Mouse (Mus musculus) frontal cortex, adult 2 months (tissue): ENCODE measurements around the gene Mrpl11. TPM values are rescaled to one million over a fixed set of nuclear protein-coding genes. Genes with fewer than 3 reads are reported as not detected.
"Not testable (repeated sequence)": the region's sequence is repeated elsewhere in the genome, so short reads cannot be mapped to it uniquely, and the experiment has no call there.

Experiments used
- DNase-seq, 2 experiments: peaks; one replicate each; pipeline ENCODE4 v3.0.0; 2022; ENCODE audit warnings: low spot score in 1 of 2; ENCODE audit errors: extremely low spot score in 1 of 2
- polyA plus RNA-seq: library from polyadenylated mRNA; depleted of rRNA; stranded (reverse); fragments of >200 nt; gene quantifications from 2 replicates; pipeline ENCODE4 v1.2.3, GENCODE M21; 2012; rRNA removed

Mrpl11 gene
- polyA plus RNA-seq, 1 experiment: 64.9 TPM

- DNase-seq: no peak
Observed at GRCm38 (mm10) chr19:4992371-4992770, 30.4 kb downstream of the Mrpl11 start.

- peak; percentile 93 to 94 for DNase-seq
Observed at GRCm38 (mm10) chr19:4992904-4993303, 31.0 kb downstream of the Mrpl11 start.

- peak; percentile 93 to 95 for DNase-seq
Observed at GRCm38 (mm10) chr19:4994043-4994442, 32.1 kb downstream of the Mrpl11 start.

DNA sequence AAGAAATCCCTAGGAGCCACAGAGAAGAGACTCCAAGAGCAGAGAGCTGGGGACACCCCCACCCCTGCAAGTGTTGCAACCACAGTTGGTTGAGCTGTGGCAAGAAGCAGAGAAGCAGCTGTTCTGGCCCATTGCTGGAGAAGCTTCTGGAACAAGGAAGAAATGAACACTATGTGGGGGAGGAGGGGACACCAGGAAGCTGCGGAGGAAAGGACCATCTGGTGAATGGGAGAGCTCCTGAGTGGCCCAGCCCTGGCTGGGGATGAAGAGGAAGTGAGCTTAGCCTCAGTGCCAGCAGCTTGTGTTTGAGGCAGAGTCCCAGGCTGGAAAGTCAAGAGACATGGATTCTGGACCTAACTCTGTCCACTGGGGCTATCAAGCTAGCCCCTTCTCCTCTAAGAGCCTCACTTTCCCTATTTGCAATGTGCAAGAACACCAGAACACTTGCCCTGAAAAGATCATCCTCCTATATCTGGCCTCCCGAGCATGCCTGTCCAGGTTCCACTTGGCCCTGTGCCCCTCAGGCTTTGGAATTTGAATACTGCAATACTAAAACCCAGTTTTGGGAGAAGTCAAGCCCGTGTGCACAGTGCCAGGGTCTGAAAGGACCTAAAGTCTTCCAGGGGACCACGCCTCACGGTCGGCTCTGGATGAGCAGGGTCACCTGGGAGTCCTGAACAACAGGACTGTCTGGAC is 37.6 kb downstream of the Mrpl11 start:
- DNase-seq: peak; percentile 71 to 81

DNA sequence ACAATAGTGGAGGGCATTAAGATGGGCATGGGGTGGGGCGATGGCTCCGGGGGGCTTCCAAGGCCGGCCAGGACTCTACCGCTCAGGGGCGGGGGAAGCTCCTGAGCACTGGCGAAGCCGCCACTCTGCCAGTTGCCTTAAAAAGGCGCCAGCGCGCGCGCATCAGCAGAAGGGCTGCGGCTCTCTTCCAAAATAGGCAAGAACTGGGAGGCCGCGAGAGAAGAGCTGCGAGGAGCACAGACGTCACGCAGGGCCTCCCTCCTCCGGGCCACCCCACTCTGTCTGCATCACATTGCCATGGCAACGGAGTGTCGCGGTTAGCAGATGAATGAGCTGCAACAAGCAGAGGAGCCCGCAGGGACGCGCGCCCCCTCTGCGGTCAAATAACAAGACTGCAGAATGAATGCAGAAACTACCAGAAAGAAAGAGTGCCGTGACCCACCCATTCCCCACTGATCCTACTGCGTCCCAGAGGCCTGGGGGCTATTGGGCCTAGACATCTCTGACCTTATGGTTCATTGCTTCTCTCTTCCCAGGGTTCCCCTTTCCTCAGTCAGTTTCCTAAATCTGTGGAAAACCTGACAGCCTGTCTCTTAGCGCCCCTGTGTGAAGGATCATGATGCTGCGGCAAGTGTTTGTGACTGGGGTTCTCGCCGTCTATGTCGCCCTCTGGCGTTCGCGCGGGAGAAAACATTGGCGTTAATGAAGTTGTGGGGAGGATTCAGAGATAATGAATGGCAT is 39.9 kb downstream of the Mrpl11 start:
- peak; percentile 97 for DNase-seq

DNA sequence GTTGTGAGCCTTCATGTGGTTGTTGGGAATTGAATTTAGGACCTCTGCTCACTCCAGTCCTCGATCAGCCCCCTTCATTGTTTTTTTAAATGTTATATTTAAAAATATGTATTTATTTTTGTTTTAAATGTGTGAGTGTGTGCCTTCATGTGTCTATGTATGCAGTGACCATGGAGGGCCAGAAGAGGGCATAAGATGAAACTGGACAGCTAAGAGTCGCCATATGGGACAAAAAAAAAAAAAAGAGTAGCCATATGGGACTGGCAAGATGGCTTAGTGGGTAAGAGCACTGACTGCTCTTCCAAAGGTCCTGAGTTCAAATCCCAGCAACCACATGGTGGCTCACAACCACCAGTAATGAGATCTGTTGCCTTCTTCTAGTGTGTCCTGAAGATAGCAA is 41.7 kb downstream of the Mrpl11 start:
- not testable (repeated sequence) for DNase-seq

DNA sequence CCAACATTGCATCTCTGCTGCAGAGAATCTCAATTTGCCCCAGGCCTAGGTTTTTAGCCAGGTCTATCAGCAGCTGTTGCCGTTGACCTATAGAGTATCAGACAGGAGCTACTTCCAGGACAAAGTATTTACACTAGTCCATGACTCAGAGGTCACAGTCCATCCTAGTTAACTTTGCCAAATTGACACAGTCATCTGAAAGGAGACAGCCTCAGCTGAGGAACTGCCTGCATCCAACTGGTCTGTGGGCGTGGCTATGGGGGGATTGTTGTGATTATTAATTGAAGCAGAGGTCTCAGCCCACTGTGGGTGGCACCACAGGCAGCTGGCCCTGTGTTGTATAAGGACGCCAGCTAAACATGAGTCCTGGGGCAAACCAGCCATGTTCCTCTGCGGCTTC is 43.0 kb downstream of the Mrpl11 start:
- no peak for DNase-seq

DNA sequence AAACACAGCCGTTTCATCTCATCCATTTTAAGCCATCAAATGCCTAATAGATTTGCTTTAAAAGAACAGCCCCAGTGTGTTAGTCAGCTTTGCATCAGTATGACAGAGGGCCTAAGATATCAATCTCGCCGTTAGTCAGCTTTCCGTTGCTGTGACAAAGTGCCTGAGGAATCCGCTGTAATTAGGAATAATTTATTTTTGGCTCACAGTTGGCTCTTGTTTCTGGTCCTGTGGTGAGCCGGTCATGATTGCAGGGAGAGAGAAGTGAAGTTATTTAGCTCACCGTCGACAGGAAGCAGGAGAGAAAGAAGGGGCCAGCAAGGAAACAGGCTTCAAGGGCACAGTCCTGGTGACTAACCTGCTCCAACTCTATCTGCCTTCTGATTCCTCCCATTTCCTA is 51.2 kb downstream of the Mrpl11 start:
- no peak for DNase-seq

DNA sequence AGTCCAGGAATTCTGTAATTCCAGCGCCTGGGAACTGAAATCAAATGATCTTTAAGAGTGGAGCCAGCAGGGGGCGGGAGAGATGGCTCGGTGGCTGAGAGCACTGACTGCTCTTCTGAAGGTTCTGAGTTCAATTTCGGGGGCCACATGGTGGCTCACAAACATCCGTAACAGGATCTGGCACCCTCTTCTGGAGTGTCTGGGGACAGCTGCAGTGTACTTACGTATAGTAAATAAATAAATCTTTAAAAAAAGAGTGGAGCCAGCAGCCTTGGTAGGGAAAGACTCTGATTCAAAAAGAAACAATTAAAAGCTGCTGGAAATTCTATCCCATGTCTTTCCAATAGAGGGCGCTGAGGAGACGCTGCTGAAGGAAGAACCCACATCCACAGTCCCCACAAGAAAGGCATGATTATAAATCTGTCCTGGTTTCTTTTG is 53.0 kb downstream of the Mrpl11 start:
- DNase-seq: peak in 1 of 2 experiments; percentile 70

DNA sequence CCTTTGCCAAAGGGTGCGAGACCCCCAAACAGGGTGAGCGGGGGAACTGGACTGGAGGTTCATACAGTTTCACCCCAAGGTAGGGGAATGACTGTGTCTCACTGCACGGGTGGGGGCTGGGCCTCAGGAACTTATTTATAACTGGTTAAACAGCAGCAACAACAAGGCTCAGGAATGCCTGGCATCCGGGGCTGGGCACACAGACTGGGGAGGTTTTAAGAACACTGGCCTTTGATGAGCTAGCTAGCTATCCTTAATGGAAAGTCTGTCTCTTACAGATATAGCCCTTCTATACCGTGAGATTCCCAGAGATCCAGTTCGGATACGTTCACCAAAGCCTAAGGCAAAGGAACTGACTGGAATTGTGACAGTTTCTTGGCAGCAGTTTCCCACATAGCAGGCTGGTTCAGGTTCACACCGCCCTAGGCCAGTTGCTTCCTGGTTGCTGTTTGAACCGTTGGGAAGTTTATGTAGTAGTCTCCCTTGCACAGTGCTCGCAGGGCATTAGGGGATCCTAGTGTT is 54.3 kb downstream of the Mrpl11 start:
- DNase-seq: no peak

Other genes starting within 250 kb of the Mrpl11 start
- 24.3 and 25.3 TPM in 2 replicates for gene Rbm4b, start 205.7 kb upstream of the Mrpl11 start, polyA plus RNA-seq
- gene Rbm4, start 168.2 kb upstream of the Mrpl11 start, polyA plus RNA-seq: 64.7 and 65.5 TPM in 2 replicates
- 15.3 and 16.3 TPM in 2 replicates for gene Gm21992, start 150.5 kb upstream of the Mrpl11 start, polyA plus RNA-seq
- 26.8 and 28.0 TPM in 2 replicates for gene Rbm14, start 150.5 kb upstream of the Mrpl11 start, polyA plus RNA-seq
- 52.4 and 58.4 TPM in 2 replicates for gene Ccs, start 122.8 kb upstream of the Mrpl11 start, polyA plus RNA-seq
- 1.6 and 1.9 TPM in 2 replicates for gene Ccdc87, start 122.8 kb upstream of the Mrpl11 start, polyA plus RNA-seq
- gene Ctsf, start 107.0 kb upstream of the Mrpl11 start, polyA plus RNA-seq: 138 and 145 TPM in 2 replicates
- 0.76 and 1.2 TPM in 2 replicates for gene Actn3, start 84.2 kb upstream of the Mrpl11 start, polyA plus RNA-seq
- gene Zdhhc24, start 83.5 kb upstream of the Mrpl11 start, polyA plus RNA-seq: 40.9 and 41.3 TPM in 2 replicates
- gene Bbs1, start 55.5 kb upstream of the Mrpl11 start, polyA plus RNA-seq: 32.7 and 36.4 TPM in 2 replicates
- gene Dpp3, start 33.9 kb upstream of the Mrpl11 start, polyA plus RNA-seq: 45.7 and 46.2 TPM in 2 replicates
- 13.7 and 15.0 TPM in 2 replicates for gene Peli3, start 19.0 kb upstream of the Mrpl11 start, polyA plus RNA-seq
- 19.8 and 36.8 TPM in 2 replicates for gene Npas4, start 28.2 kb downstream of the Mrpl11 start, polyA plus RNA-seq
- 23.2 and 26.5 TPM in 2 replicates for gene Slc29a2, start 61.7 kb downstream of the Mrpl11 start, polyA plus RNA-seq
- gene B4gat1, start 76.7 kb downstream of the Mrpl11 start, polyA plus RNA-seq: 96.1 and 97.4 TPM in 2 replicates
- 4.4 and 5.4 TPM in 2 replicates for gene AC124502.3, start 76.7 kb downstream of the Mrpl11 start, polyA plus RNA-seq
- gene Brms1, start 79.2 kb downstream of the Mrpl11 start, polyA plus RNA-seq: 32.4 and 32.5 TPM in 2 replicates
- gene Rin1, start 88.3 kb downstream of the Mrpl11 start, polyA plus RNA-seq: 59.9 and 70.6 TPM in 2 replicates
- 5.2 and 5.7 TPM in 2 replicates for gene Cd248, start 105.9 kb downstream of the Mrpl11 start, polyA plus RNA-seq
- gene Tmem151a, start 123.4 kb downstream of the Mrpl11 start, polyA plus RNA-seq: 106 and 122 TPM in 2 replicates
- gene Yif1a, start 126.4 kb downstream of the Mrpl11 start, polyA plus RNA-seq: 44.7 and 45.1 TPM in 2 replicates
- 383 and 422 TPM in 2 replicates for gene Cnih2, start 136.4 kb downstream of the Mrpl11 start, polyA plus RNA-seq
- gene Rab1b, start 144.9 kb downstream of the Mrpl11 start, polyA plus RNA-seq: 190 and 208 TPM in 2 replicates
- 183 and 187 TPM in 2 replicates for gene Klc2, start 156.4 kb downstream of the Mrpl11 start, polyA plus RNA-seq